Mouse (Mus musculus) hindbrain, embryonic 14.5 days (tissue): ENCODE results near the gene Ctdsp1. TPM values are rescaled to one million over a fixed set of nuclear protein-coding genes. Genes with fewer than 3 reads are reported as not detected.

Source experiments
- ATAC-seq: fragments of 200-750 bp; cut with Nextera tagmentation; 2 replicates; pipeline ENCODE4 v1.8.0; 2017; ENCODE audit warnings: moderate number of reproducible peaks, mild to moderate bottlenecking, moderate TSS enrichment, moderate library complexity; ENCODE audit not compliant: low FRiP score
- DNase-seq: peaks from one replicate; pipeline ENCODE4 v3.0.0-alpha.2; 2015; ENCODE audit warnings: low spot score
- H3K27ac ChIP-seq: fragments of 300-500 bp; sonication (generic); 2 replicates; pipeline ENCODE4 v1.5.1; 2014; ENCODE audit warnings: mild to moderate bottlenecking, moderate library complexity
- H3K27me3 ChIP-seq: fragments of 300-500 bp; sonication (generic); 2 replicates; pipeline ENCODE4 v1.6.1; 2014; ENCODE audit warnings: mild to moderate bottlenecking, low read length, mixed read lengths; ENCODE audit not compliant: control insufficient read depth, insufficient read depth
- H3K36me3 ChIP-seq: fragments of 300-500 bp; sonication (generic); replicated peaks from 2 replicates; pipeline ENCODE4 v1.6.1; 2014; ENCODE audit not compliant: control insufficient read depth, insufficient read depth
- H3K4me1 ChIP-seq: fragments of 300-500 bp; sonication (generic); replicated peaks from 2 replicates; pipeline ENCODE4 v1.6.1; 2014; ENCODE audit warnings: antibody characterized with exemption, low read length, mixed read lengths; ENCODE audit not compliant: control insufficient read depth, insufficient read depth
- H3K4me2 ChIP-seq: fragments of 300-500 bp; sonication (generic); replicated peaks from 2 replicates; pipeline ENCODE4 v1.6.1; 2014; ENCODE audit warnings: mild to moderate bottlenecking, moderate library complexity
- H3K4me3 ChIP-seq: fragments of 300-500 bp; sonication (generic); replicated peaks from 2 replicates; pipeline ENCODE4 v1.5.1; 2014; ENCODE audit warnings: mild to moderate bottlenecking, low read length
- H3K9ac ChIP-seq: fragments of 300-500 bp; sonication (generic); 2 replicates; pipeline ENCODE4 v1.6.1; 2014
- H3K9me3 ChIP-seq: fragments of 300-500 bp; sonication (generic); 2 replicates; pipeline ENCODE4 v1.6.1; 2016; ENCODE audit warnings: low read length; ENCODE audit not compliant: control insufficient read depth
- WGBS: fragments of 180-500 bp; shearing (Covaris S2); extraction: QIAGEN DNeasy Blood & Tissue Kit; methylation state at CpG from one replicate; pipeline ENCODE4 v1.1.7; 2014; 5-methylcytosine and 5-hydroxymethylcytosine counted together
- polyA plus RNA-seq: library from polyadenylated mRNA; unstranded; fragments of >200 nt; fragmentation: Nextera tagmentation; extraction: Ambion mirVana; gene quantifications from 2 replicates; pipeline ENCODE4 v1.2.1, GENCODE M21; 2014

The Ctdsp1 gene
- polyA plus RNA-seq, 1 experiment from 2014 or later = 20.8 TPM

GRCm38 (mm10) chr1:74374980-74375379 is 16.3 kb upstream of the Ctdsp1 start, which contains the start of gene Slc11a1:
Gene Slc11a1, plus strand, starts transcription at chr1:74375195.
- Histone ChIP-seq H3K27me3 (no peaks in the 10 kb centered on the region), H3K27ac (no peak within 1 kb of the TSS), H3K36me3 (no peaks in the 10 kb centered on the region), H3K4me3 (no peak within 1 kb of the TSS), H3K9ac (no peak within 1 kb of the TSS), H3K9me3 (no peaks in the 10 kb centered on the region), H3K4me1 (no peaks in the 10 kb centered on the region), H3K4me2 (no peak within 1 kb of the TSS)
- WGBS = 77% methylated on average over 8 of the region's 8 CpGs
- DNase-seq (no peak), ATAC-seq (no peak)

GRCm38 (mm10) chr1:74375561-74375960 is 15.7 kb upstream of the Ctdsp1 start:
- Histone ChIP-seq H3K27me3 (no peaks in the 10 kb centered on the region), H3K9me3 (no peaks in the 10 kb centered on the region)
- ATAC-seq = no peak

GRCm38 (mm10) chr1:74376396-74376795 is 14.9 kb upstream of the Ctdsp1 start:
- no peaks in the 10 kb centered on the region for H3K36me3 ChIP-seq
- no peak overlapping the region for H3K4me2 ChIP-seq
- H3K27me3 ChIP-seq = no peaks in the 10 kb centered on the region
- ATAC-seq = no peak
- H3K4me1 ChIP-seq = no peaks in the 10 kb centered on the region
- H3K9ac ChIP-seq = no peak overlapping the region
- no peak overlapping the region for H3K4me3 ChIP-seq
- DNase-seq = no peak
- H3K27ac ChIP-seq = no peak overlapping the region
- no peaks in the 10 kb centered on the region for H3K9me3 ChIP-seq
- 88% methylated on average over 4 of the region's 4 CpGs for WGBS

More at GRCm38 (mm10) chr1:74375561-74375960, 15.7 kb upstream of the Ctdsp1 start:
- no peak overlapping the region for H3K4me3 ChIP-seq
- no peak overlapping the region for H3K9ac ChIP-seq
- 79% methylated on average over 10 of the region's 10 CpGs for WGBS
- H3K36me3 ChIP-seq = no peaks in the 10 kb centered on the region
- H3K4me1 ChIP-seq = no peaks in the 10 kb centered on the region
- no peak overlapping the region for H3K4me2 ChIP-seq
- DNase-seq = no peak
- no peak overlapping the region for H3K27ac ChIP-seq

GRCm38 (mm10) chr1:74379058-74379504 is 12.2 kb upstream of the Ctdsp1 start:
- no peaks in the 10 kb centered on the region for H3K4me1 ChIP-seq
- ATAC-seq (no peak), DNase-seq (no peak)
- H3K27ac ChIP-seq = no peak overlapping the region
- 90% methylated on average over 7 of the region's 7 CpGs for WGBS
- H3K4me2 ChIP-seq = no peak overlapping the region
- H3K4me3 ChIP-seq = no peak overlapping the region
- no peaks in the 10 kb centered on the region for H3K27me3 ChIP-seq
- H3K36me3 ChIP-seq = no peaks in the 10 kb centered on the region
- no peak overlapping the region for H3K9ac ChIP-seq
- H3K9me3 ChIP-seq = no peaks in the 10 kb centered on the region

- no peak overlapping the region for H3K27ac ChIP-seq
- WGBS = 83% methylated on average over 5 of the region's 5 CpGs
- no peaks in the 10 kb centered on the region for H3K27me3 ChIP-seq
- no peak overlapping the region for H3K9ac ChIP-seq
- H3K4me1 ChIP-seq = no peaks in the 10 kb centered on the region
- no peaks in the 10 kb centered on the region for H3K36me3 ChIP-seq
- no peak overlapping the region for H3K4me3 ChIP-seq
- H3K4me2 ChIP-seq = no peak overlapping the region
- no peak for DNase-seq
- H3K9me3 ChIP-seq = no peaks in the 10 kb centered on the region
- no peak for ATAC-seq
These were observed 10.8 kb upstream of the Ctdsp1 start for GRCm38 (mm10) chr1:74380484-74380883.

DNA sequence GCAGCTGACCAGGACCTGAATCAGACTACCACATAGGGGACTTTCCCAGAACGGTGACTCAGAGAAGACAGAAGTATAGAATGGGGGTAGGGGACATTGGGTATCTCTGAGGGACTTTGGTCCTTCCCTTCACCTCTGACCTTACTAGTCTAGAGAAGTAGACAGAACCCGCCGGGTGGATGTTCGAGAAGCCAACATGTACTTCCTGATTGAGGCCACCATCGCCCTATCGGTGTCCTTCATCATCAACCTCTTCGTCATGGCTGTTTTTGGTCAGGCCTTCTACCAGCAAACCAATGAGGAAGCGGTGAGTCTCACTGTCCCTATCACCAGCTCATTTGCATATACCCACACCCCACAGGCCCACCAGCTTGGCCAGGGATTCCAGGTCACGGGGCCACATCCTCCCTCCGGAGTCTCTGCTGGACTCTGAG is 9.7 kb upstream of the Ctdsp1 start:
- Histone ChIP-seq H3K27me3 (no peaks in the 10 kb centered on the region), H3K36me3 (no peaks in the 10 kb centered on the region), H3K9ac (no peak overlapping the region), H3K9me3 (no peaks in the 10 kb centered on the region), H3K27ac (no peak overlapping the region), H3K4me2 (no peak overlapping the region), H3K4me1 (no peaks in the 10 kb centered on the region), H3K4me3 (no peak overlapping the region)
- WGBS = 85% methylated on average over 10 of the region's 10 CpGs
- no peak for ATAC-seq
- no peak for DNase-seq

GRCm38 (mm10) chr1:74383385-74383784 is 7.9 kb upstream of the Ctdsp1 start:
- no peak overlapping the region for H3K4me3 ChIP-seq
- H3K4me1 ChIP-seq = no peaks in the 10 kb centered on the region
- H3K36me3 ChIP-seq = no peaks in the 10 kb centered on the region
- DNase-seq (no peak), ATAC-seq (no peak)
- H3K4me2 ChIP-seq = no peak overlapping the region
- H3K9me3 ChIP-seq = no peaks in the 10 kb centered on the region
- H3K27me3 ChIP-seq = no peaks in the 10 kb centered on the region; the same call in 1 of the 2 replicates
- no peak overlapping the region for H3K9ac ChIP-seq
- no peak overlapping the region for H3K27ac ChIP-seq
- WGBS = 87% methylated on average over 13 of the region's 13 CpGs

- no peak for ATAC-seq
- Histone ChIP-seq H3K4me2 (no peak overlapping the region), H3K36me3 (no peaks in the 10 kb centered on the region), H3K4me1 (no peaks in the 10 kb centered on the region), H3K9ac (no peak overlapping the region), H3K27me3 (peaks cover 4% of the 10 kb centered on the region), H3K27ac (no peak overlapping the region), H3K4me3 (no peak overlapping the region), H3K9me3 (no peaks in the 10 kb centered on the region)
- no peak for DNase-seq
- 81% methylated on average over 8 of the region's 8 CpGs for WGBS
These were observed 6.8 kb upstream of the Ctdsp1 start for GRCm38 (mm10) chr1:74384525-74384924.

- H3K4me2 ChIP-seq = no peak overlapping the region
- H3K36me3 ChIP-seq = no peaks in the 10 kb centered on the region
- no peak overlapping the region for H3K4me3 ChIP-seq
- no peak overlapping the region for H3K27ac ChIP-seq
- ATAC-seq (no peak), DNase-seq (no peak)
- no peak overlapping the region for H3K9ac ChIP-seq
- H3K27me3 ChIP-seq = peaks cover 7% of the 10 kb centered on the region
- 95% methylated on average over 10 of the region's 10 CpGs for WGBS
- H3K4me1 ChIP-seq = no peaks in the 10 kb centered on the region
- H3K9me3 ChIP-seq = no peaks in the 10 kb centered on the region
These were observed 6.2 kb upstream of the Ctdsp1 start for GRCm38 (mm10) chr1:74385064-74385463.

DNA sequence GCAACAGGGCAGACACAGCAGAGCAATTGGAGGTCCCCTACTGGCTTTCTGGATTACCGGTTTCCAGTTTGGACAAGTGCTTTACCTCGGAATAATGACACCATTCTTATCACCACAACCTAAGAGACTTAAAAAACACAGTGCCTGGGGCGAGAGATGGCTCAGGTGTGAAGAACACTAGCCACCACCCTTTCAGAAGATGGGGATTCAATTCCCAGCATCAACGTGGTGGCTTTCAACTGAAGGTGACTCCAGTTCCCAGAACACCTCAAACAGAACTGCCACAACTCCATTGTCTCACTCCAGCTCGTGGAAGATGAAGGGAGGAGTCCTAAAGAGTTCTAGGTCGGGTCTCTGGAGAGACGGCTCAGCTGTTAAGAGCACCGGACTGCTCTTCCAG is 5.8 kb upstream of the Ctdsp1 start:
- ATAC-seq (no peak), DNase-seq (no peak)
- H3K27me3 ChIP-seq = peaks cover 12% of the 10 kb centered on the region
- no peaks in the 10 kb centered on the region for H3K4me1 ChIP-seq
- WGBS = 88% methylated on average over 8 of the region's 8 CpGs
- no peaks in the 10 kb centered on the region for H3K9me3 ChIP-seq
- no peak overlapping the region for H3K4me2 ChIP-seq
- H3K9ac ChIP-seq = no peak overlapping the region
- no peak overlapping the region for H3K4me3 ChIP-seq
- H3K36me3 ChIP-seq = no peaks in the 10 kb centered on the region
- H3K27ac ChIP-seq = no peak overlapping the region
